Mouse (Mus musculus) heart, postnatal 0 days (tissue): ENCODE measurements around the gene Ntpcr.

Source experiments
- CTCF ChIP-seq: IDR thresholded peaks from 2 replicates; pipeline ENCODE4 v1.5.1; 2016; ENCODE audit warnings: antibody characterized with exemption, control low read depth, low read depth
- EP300 ChIP-seq: IDR thresholded peaks from 2 replicates; pipeline ENCODE4 v1.6.1; 2016; ENCODE audit warnings: antibody characterized with exemption, low read depth

- TF ChIP-seq CTCF: no peak
- no peak for TF ChIP-seq EP300
Observed at GRCm38 (mm10) chr8:125750846-125751245, 21.1 kb downstream of the Ntpcr start.
